Mouse (Mus musculus) CD4-positive, CD25-positive, alpha-beta regulatory T cell (primary cell): ENCODE results near the gene Mfge8. TPM values are rescaled to one million over a fixed set of nuclear protein-coding genes. Genes with fewer than 3 reads are reported as not detected.

Experiments
- polyA plus RNA-seq: library from polyadenylated mRNA; unstranded; fragments of 100-300 nt; shearing (Covaris generic); gene quantifications from one replicate; pipeline ENCODE4 v1.2.1, GENCODE M21; 2017

The Mfge8 gene
- polyA plus RNA-seq, result 20.5 TPM

DNA sequence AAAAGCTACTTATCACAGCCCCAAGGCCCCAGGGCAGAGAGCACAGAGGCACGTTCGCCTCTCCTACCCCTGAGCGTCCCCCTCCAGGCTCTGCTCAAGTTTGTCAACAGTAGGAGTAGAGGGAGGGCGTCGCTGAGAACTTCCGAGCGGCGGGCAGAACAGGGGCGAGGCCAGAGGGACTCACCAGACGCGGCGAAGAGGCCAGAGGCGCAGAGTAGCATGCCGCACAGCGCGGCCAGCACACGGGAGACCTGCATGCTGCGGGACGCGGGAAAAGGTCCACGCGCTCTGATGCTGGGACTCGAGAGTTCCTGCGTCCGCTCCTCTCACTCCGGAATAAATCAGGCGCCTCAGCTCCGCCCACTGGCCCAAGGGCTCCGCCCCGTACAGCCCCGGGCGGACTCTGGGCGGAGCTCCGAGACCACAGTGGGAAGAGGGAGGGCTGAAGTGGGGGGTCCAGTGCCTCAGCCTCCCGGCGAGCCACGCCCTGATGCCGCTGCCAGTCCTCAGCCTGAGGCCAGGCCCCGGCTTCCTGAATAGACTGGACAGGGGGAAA is at the start of gene Mfge8:
Gene Mfge8, minus strand, starts transcription at position 350 of the 556 bp plus-strand sequence.

DNA sequence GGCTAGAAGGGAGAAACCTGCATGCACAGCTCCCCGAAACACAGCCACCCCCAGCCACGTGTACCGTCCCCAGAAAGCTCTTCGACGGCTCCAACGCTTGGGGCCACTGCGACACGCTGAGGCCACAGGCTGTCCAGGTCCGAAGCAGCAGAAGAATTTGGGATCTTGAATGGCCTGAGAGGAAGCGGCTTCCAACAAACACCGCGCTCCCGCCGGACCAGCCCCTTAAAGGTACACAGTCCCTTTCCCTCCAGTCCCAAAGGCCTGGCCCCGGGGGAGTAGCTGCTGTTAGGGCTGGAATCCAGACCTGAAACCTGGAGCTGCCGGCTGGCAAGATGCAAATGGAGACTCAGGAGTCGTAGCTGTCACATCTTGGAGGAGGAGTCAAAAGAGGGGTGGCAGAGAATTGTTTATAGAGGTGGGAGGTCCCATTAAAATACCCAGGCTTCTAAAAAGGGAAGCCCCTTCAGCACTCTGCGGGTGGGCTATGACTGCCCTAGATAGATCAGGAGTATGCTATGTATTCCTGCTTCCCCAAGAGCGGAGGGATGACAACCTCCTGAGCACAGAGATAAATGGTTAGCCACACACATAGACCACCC is 17.9 kb downstream of the Mfge8 start, which contains the start of gene Hapln3:
Gene Hapln3, minus strand, starts transcription at position 176 of the 602 bp plus-strand sequence.

Other genes starting within 250 kb of the Mfge8 start
- gene Isg20, start 235.6 kb downstream of the Mfge8 start, polyA plus RNA-seq, result 91.5 TPM
- not detected for gene Acan, start 95.6 kb downstream of the Mfge8 start, polyA plus RNA-seq
- 0.11 TPM for gene Hapln3, start 18.0 kb downstream of the Mfge8 start, polyA plus RNA-seq
- 9.4 TPM for gene Abhd2, start 124.1 kb upstream of the Mfge8 start, polyA plus RNA-seq
- gene Rlbp1, start 238.0 kb upstream of the Mfge8 start, polyA plus RNA-seq, result 0.19 TPM
- gene Fanci, start 242.9 kb upstream of the Mfge8 start, polyA plus RNA-seq, result 8.2 TPM